Mouse (Mus musculus) kidney, postnatal 14 days (tissue): ENCODE results near the gene Trub2.

Experiments used
- DNase-seq: peaks from one replicate; pipeline ENCODE4 v3.0.0; 2022; ENCODE audit warnings: mixed read lengths

The Trub2 gene

DNA sequence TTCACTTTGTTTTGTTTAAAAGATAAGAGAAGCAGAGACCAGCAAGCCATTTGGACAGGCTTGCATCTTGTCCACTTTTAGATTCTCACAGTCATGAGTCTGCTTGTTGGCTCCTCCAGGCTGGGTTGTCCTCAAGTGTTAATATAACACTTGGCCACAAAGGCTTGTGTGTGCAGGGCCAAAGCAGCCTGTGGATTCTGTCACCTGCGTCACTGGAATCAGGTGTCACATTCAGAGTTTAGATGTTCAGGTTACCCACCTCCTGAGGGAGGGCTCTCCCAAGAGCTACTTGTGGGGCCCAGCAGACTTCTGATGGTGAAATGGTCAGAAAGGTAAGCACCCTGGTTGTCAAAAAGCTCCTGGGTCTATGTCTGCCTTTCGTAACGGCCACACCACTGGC, 65.2 kb downstream of the Trub2 start:
- no peak for DNase-seq

DNA sequence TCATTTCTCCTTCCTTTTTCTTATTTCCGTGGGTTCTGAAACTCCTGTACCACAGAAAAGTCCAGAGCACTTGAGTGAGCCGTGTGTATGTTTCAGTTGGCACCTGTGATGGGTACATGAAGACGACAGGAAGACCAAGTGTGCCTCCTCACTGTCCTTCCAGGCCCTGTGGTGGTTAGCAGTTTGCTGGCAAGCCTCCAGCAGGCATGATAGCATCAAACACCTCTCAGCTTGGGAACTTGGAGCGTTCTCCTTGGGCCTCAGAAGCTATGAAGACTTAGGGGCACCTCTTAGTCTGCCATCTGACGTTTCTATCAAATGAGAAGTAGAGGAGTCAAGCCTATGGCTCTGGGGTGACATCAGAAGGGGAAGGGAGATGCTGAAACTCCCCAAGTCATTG, 69.7 kb downstream of the Trub2 start:
- no peak for DNase-seq

DNA sequence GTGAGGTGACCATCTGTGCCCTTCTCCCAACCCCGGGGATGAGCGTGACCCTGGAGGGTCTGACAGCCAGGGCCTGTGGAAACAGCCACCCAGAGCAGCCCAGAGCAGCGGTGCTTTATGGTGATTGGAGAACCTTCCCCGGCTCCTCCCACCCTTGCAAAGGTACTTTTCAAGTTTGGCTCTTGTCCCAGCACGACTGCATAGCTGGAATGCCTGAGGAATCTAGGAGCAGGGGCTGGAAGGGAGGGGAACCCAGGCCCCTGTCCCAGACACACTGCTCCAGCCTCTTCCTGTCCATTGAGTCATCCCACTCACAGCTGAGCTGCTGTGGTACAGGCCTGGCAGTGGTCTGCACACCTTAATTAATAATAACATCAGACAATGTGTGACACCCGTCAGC, 71.6 kb downstream of the Trub2 start:
- DNase-seq, result peak; percentile 86

DNA sequence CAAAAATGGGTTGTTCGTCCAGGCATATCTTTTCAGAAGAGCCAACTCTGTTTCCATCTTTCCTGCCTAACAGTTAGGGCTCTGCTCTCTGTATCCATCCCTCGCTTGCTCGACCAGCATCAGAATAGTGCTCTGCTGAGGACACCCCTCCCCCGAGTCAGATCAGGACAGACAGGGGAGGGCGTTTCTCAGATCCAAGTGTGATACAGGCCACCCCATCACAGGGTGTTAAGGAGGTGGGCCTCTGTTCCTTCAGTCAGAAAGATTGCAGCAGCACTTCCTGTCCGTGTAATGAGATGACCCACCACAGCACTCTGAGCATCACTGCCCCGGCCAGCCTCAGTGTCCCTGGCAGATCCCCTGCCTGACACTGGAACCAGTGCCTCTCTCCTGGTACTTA, 72.2 kb downstream of the Trub2 start:
- DNase-seq, result no peak

DNA sequence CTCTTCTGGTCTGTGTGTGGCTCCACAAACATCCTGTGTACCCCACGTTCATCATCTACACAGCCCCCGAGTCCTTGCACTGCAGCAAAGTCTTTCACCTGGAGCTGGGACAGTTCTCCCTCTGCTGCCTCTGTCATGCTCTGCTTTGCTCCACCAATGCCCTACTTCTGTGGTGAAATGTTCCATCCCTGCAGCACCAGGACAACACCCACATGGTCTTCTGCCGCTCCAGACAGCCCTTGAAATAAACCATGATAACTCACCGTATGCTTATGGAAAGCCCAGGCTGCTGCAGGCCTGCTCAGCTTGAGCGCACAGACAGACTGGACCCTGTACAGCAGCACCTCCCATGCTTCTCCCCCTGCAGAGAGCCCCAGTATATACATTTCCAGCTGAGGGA, 74.2 kb downstream of the Trub2 start:
- DNase-seq, result no peak

DNA sequence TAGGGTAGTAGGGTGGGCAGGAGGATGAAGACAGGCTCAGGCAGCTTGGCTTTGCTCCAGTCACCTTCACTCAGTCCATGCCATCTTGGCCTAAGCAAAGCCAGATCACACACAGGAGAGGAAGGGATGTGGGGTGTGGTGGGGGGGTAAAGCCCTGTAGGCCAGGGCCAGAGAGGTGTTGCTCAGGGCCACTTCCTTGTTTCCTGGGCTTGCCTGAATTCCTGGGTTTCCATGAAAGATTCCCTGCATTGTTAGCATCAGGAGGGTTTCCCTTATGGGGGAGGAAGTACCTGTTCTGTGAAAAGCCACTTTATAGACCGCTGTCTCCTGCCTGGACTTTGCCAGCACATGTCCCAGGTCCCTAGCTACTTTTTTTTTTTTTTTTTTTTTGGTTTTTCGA, 74.8 kb downstream of the Trub2 start:
- no peak for DNase-seq

DNA sequence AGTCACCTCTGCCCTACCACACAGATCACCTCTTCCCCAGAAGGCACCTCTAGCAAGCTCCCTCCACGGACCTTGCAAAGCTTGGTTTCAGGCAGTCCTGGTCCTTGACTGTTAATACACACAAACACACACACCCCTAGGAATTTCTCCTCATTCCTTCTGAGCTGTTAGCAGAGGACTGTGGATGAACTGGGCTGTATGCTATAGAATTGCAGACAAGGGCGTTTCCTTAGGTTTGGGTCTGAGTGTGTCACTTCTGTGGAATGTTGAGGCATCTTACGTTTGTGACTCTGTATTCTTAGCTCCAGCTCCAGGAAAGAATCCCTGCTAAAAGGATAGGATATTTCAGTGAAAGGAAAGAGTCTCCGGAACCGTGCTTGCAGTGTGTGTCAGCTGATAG, 76.4 kb downstream of the Trub2 start:
- DNase-seq, result no peak
